Mouse (Mus musculus) liver, embryonic 14.5 days (tissue): ENCODE results near the gene B4galt3. TPM values are rescaled to one million over a fixed set of nuclear protein-coding genes. Genes with fewer than 3 reads are reported as not detected.

ENCODE experiments used
- ATAC-seq: fragments of 200-750 bp; cut with Nextera tagmentation; 2 replicates; pipeline ENCODE4 v1.8.0; 2017; ENCODE audit warnings: moderate number of reproducible peaks, mild to moderate bottlenecking, moderate library complexity; ENCODE audit not compliant: insufficient read depth
- DNase-seq, 3 experiments: peaks; one replicate each; pipeline ENCODE4 v3.0.0-alpha.2; 2012 to 2013; ENCODE audit warnings: low read depth in 3 of 3, low spot score in 3 of 3
- H3K27ac ChIP-seq: fragments of 300-500 bp; sonication (generic); 2 replicates; pipeline ENCODE4 v1.5.1; 2014; ENCODE audit warnings: moderate library complexity, mild to moderate bottlenecking, control low read depth, inconsistent platforms
- H3K27me3 ChIP-seq: fragments of 300-500 bp; sonication (generic); 2 replicates; pipeline ENCODE4 v1.6.1; 2014; ENCODE audit warnings: mild to moderate bottlenecking, low read length, moderate library complexity; ENCODE audit not compliant: control insufficient read depth, insufficient read depth
- H3K36me3 ChIP-seq: fragments of 300-500 bp; sonication (generic); replicated peaks from 2 replicates; pipeline ENCODE4 v1.6.1; 2014; ENCODE audit warnings: low read depth; ENCODE audit not compliant: control insufficient read depth, insufficient read depth
- H3K4me1 ChIP-seq, 2 experiments: fragments of 200-500 bp in 1 of 2; fragments of 300-500 bp in 1 of 2; sonication (generic) in 1 of 2; replicated peaks; 2 replicates each; pipeline ENCODE4 v1.6.1; 2012 to 2014; ENCODE audit warnings: antibody characterized with exemption in 1 of 2, inconsistent platforms in 1 of 2, low read length in 1 of 2; ENCODE audit not compliant: control insufficient read depth in 2 of 2, insufficient read depth in 2 of 2
- H3K4me2 ChIP-seq: fragments of 300-500 bp; sonication (generic); 2 replicates; pipeline ENCODE4 v1.6.1; 2014; ENCODE audit warnings: low read depth, mild to moderate bottlenecking, control low read depth, moderate library complexity
- H3K4me3 ChIP-seq, 2 experiments: fragments of 200-500 bp in 1 of 2; fragments of 300-500 bp in 1 of 2; sonication (generic) in 1 of 2; 2 replicates each; pipeline ENCODE4 v1.5.1; 2012 to 2014; ENCODE audit warnings: low read depth in 2 of 2, low read length in 2 of 2, mild to moderate bottlenecking in 2 of 2, control low read depth in 1 of 2, inconsistent platforms in 1 of 2, moderate library complexity in 1 of 2; ENCODE audit not compliant: insufficient read depth in 1 of 2
- H3K9ac ChIP-seq: fragments of 300-500 bp; sonication (generic); replicated peaks from 2 replicates; pipeline ENCODE4 v1.6.1; 2014; ENCODE audit warnings: mild to moderate bottlenecking, control low read depth, moderate library complexity
- H3K9me3 ChIP-seq: fragments of 300-500 bp; sonication (generic); 2 replicates; pipeline ENCODE4 v1.6.1; 2016; ENCODE audit warnings: low read length, mixed read lengths; ENCODE audit not compliant: control insufficient read depth
- CTCF ChIP-seq: IDR thresholded peaks from 2 replicates; pipeline ENCODE4 v1.5.1; 2016; ENCODE audit warnings: antibody characterized with exemption, low read depth, control low read depth
- EP300 ChIP-seq: IDR thresholded peaks from 2 replicates; pipeline ENCODE4 v1.6.1; 2016; ENCODE audit warnings: antibody characterized with exemption, low read depth
- WGBS: fragments of 180-500 bp; shearing (Covaris S2); extraction: QIAGEN DNeasy Blood & Tissue Kit; methylation state at CpG from one replicate; pipeline ENCODE4 v1.1.7; 2014; ENCODE audit not compliant: insufficient replicate concordance; 5-methylcytosine and 5-hydroxymethylcytosine counted together
- polyA plus RNA-seq, 2 experiments: library from polyadenylated mRNA; depleted of rRNA in 1 of 2; stranded (reverse) in 1 of 2; unstranded in 1 of 2; fragments of >200 nt; fragmentation: Nextera tagmentation in 1 of 2; extraction: Ambion mirVana in 1 of 2; gene quantifications; 2 replicates each; pipeline versions ENCODE4 v1.2.1 to v1.2.3; 2012 to 2014

B4galt3 gene
- polyA plus RNA-seq, 2 experiments = 12.7 to 14.5 TPM

DNA sequence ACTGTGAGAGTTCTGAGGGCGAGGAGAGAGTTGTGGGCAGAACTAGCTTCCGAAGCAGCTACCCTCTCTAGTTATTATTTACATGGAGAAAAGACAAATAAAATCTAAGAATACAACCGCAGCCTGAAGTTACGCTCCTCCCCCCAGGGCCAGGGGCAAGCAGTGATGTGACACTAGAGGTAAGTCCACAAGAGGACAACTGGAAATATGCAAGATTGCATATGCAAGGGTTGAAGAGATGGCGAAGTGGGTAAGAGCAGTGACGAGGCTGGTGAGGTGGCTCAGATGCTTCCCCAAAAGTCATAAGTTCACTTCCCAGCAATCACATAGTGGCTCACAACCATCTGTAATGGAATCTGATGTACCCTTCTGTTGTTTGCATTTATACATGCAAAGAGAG, 47.0 kb upstream of the B4galt3 start:
- Histone ChIP-seq H3K4me3 (peak overlapping the region; percentile 60 to 95; a peak in 3 of 4 replicates), H3K9me3 (no peaks in the 10 kb centered on the region), H3K27me3 (no peaks in the 10 kb centered on the region), H3K4me2 (peak overlapping the region; percentile 87), H3K36me3 (no peaks in the 10 kb centered on the region), H3K4me1 (peaks cover 11 to 12% of the 10 kb centered on the region in 2 experiments), H3K9ac (peak overlapping the region; percentile 85), H3K27ac (peak overlapping the region; percentile 87)
- ATAC-seq = no peak
- TF ChIP-seq CTCF = no peak
- no peak for TF ChIP-seq EP300
- WGBS = 60% methylated on average over 6 of the region's 6 CpGs
- no peak for DNase-seq

GRCm38 (mm10) chr1:171223796-171224195, 46.3 kb upstream of the B4galt3 start:
- Histone ChIP-seq H3K9ac (no peak overlapping the region), H3K4me1 (peaks cover 11 to 12% of the 10 kb centered on the region in 2 experiments), H3K4me2 (no peak overlapping the region), H3K27me3 (no peaks in the 10 kb centered on the region), H3K36me3 (no peaks in the 10 kb centered on the region), H3K27ac (no peak overlapping the region), H3K4me3 (no peak overlapping the region), H3K9me3 (no peaks in the 10 kb centered on the region)
- peak in 1 of 3 experiments; percentile 28 for DNase-seq
- ATAC-seq = 0 out of 2 replicates have a peak, but pooled peaks have one; percentile 2
- TF ChIP-seq EP300 = no peak
- no peak for TF ChIP-seq CTCF
- 74% methylated on average over 2 of the region's 2 CpGs for WGBS

GRCm38 (mm10) chr1:171224857-171225256, 45.3 kb upstream of the B4galt3 start, which contains the start of gene Apoa2:
Apoa2 (plus strand) TSS chr1:171225054.
- TF ChIP-seq CTCF (no peak), EP300 (no peak; the same call in 1 of the 2 replicates)
- Histone ChIP-seq H3K9ac (peak within 1 kb of the TSS; percentile 32), H3K9me3 (no peaks in the 10 kb centered on the region), H3K36me3 (no peaks in the 10 kb centered on the region), H3K4me2 (peak within 1 kb of the TSS; percentile 42), H3K27ac (no peak within 1 kb of the TSS; the same call in 1 of the 2 replicates), H3K4me1 (peaks cover 11 to 12% of the 10 kb centered on the region in 2 experiments), H3K4me3 (peak within 1 kb of the TSS; percentile 13 to 66), H3K27me3 (no peaks in the 10 kb centered on the region)
- DNase-seq (peak in 1 of 3 experiments; percentile 35), ATAC-seq (no peak)
- 60% methylated on average over 5 of the region's 5 CpGs for WGBS

GRCm38 (mm10) chr1:171226780-171227179, 43.3 kb upstream of the B4galt3 start:
- H3K27me3 ChIP-seq = no peaks in the 10 kb centered on the region
- ATAC-seq (no peak), DNase-seq (no peak)
- H3K9me3 ChIP-seq = no peaks in the 10 kb centered on the region
- WGBS = 45% methylated on average over 4 of the region's 4 CpGs
- H3K9ac ChIP-seq = no peak overlapping the region
- H3K4me1 ChIP-seq = peaks cover 2 to 8% of the 10 kb centered on the region in 2 experiments; a peak in 2 of 4 replicates
- no peak overlapping the region for H3K4me3 ChIP-seq
- no peaks in the 10 kb centered on the region for H3K36me3 ChIP-seq
- H3K27ac ChIP-seq = no peak overlapping the region
- TF ChIP-seq EP300 (no peak), CTCF (no peak)
- H3K4me2 ChIP-seq = peak overlapping the region; percentile 37

DNA sequence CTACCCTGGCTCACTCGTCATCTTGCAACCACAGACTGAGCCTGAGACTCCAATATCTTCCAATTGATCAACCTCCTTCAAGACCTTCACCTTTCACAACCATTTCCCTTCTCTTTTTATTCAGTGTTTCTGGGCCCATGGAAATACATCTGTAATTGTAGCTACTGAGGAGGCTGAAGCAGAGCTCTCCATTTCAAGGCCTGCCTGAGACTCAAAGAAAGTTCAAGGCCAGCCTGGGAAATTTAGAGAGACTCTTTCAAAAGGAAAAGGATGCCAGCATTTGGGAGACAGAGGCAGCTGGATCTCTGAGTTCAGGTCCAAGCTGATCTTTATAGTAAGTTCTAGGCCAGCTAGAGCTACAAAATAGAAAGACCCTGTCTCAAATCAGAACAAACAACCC, 42.2 kb upstream of the B4galt3 start:
- DNase-seq (no peak), ATAC-seq (no peak)
- Histone ChIP-seq H3K4me2 (no peak overlapping the region), H3K36me3 (no peaks in the 10 kb centered on the region), H3K4me3 (no peak overlapping the region), H3K27me3 (no peaks in the 10 kb centered on the region), H3K9ac (no peak overlapping the region), H3K4me1 (peaks cover 9 to 19% of the 10 kb centered on the region in 2 experiments), H3K9me3 (no peaks in the 10 kb centered on the region), H3K27ac (no peak overlapping the region)
- TF ChIP-seq CTCF (no peak), EP300 (no peak)
- WGBS = 46% methylated on average over 1 of the region's 1 CpGs
